Mouse (Mus musculus) thymus, postnatal 36 days (tissue): ENCODE results near the gene Trpm5.

Experiments used
- DNase-seq, 2 experiments: peaks; one replicate each; pipeline ENCODE4 v3.0.0; 2022; ENCODE audit warnings: mixed read lengths in 2 of 2

The Trpm5 gene

GRCm38 (mm10) chr7:143058221-143058697, 36.2 kb downstream of the Trpm5 start:
- DNase-seq = no peak

GRCm38 (mm10) chr7:143057667-143058220, 36.7 kb downstream of the Trpm5 start:
- no peak for DNase-seq

- DNase-seq = no peak
These were observed 37.4 kb downstream of the Trpm5 start for GRCm38 (mm10) chr7:143057023-143057422.

- DNase-seq = no peak
These were observed 38.8 kb downstream of the Trpm5 start for GRCm38 (mm10) chr7:143055499-143056186.

- no peak for DNase-seq
These were observed 39.4 kb downstream of the Trpm5 start for GRCm38 (mm10) chr7:143055001-143055400.

GRCm38 (mm10) chr7:143054612-143054965, 39.9 kb downstream of the Trpm5 start:
- DNase-seq = no peak

- no peak for DNase-seq
These were observed 40.4 kb downstream of the Trpm5 start for GRCm38 (mm10) chr7:143053961-143054611.

GRCm38 (mm10) chr7:143053008-143053899, 41.2 kb downstream of the Trpm5 start:
- peak; percentile 77 to 84 for DNase-seq

GRCm38 (mm10) chr7:143052626-143053007, 41.8 kb downstream of the Trpm5 start, which contains the start of gene Cd81:
Cd81 (plus strand) TSS chr7:143052739.
- peak; percentile 93 to 96 for DNase-seq

GRCm38 (mm10) chr7:143051316-143051715, 43.1 kb downstream of the Trpm5 start:
- DNase-seq = no peak

- DNase-seq = no peak
These were observed 44.3 kb downstream of the Trpm5 start for GRCm38 (mm10) chr7:143049841-143050816.

- DNase-seq = no peak
These were observed 45.1 kb downstream of the Trpm5 start for GRCm38 (mm10) chr7:143049331-143049730.

- no peak for DNase-seq
These were observed 48.1 kb downstream of the Trpm5 start for GRCm38 (mm10) chr7:143046358-143046757.

- DNase-seq = no peak
These were observed 49.6 kb downstream of the Trpm5 start for GRCm38 (mm10) chr7:143044826-143045206.

- no peak for DNase-seq
These were observed 50.2 kb downstream of the Trpm5 start for GRCm38 (mm10) chr7:143044049-143044825.

- no peak for DNase-seq
These were observed 51.5 kb downstream of the Trpm5 start for GRCm38 (mm10) chr7:143042897-143043300.

GRCm38 (mm10) chr7:143042089-143042488, 52.4 kb downstream of the Trpm5 start:
- DNase-seq = no peak

- no peak for DNase-seq
These were observed 53.2 kb downstream of the Trpm5 start for GRCm38 (mm10) chr7:143041138-143041822.

- DNase-seq = no peak
These were observed 53.9 kb downstream of the Trpm5 start for GRCm38 (mm10) chr7:143040561-143040960.
